Mouse (Mus musculus) layer of hippocampus, adult 9-10 months (tissue): Measurements from ENCODE around the gene Rasgrp3.

Experiments used
- DNase-seq: peaks from one replicate; pipeline ENCODE4 v3.0.0; 2022; ENCODE audit warnings: low spot score

Gene Rasgrp3

DNA sequence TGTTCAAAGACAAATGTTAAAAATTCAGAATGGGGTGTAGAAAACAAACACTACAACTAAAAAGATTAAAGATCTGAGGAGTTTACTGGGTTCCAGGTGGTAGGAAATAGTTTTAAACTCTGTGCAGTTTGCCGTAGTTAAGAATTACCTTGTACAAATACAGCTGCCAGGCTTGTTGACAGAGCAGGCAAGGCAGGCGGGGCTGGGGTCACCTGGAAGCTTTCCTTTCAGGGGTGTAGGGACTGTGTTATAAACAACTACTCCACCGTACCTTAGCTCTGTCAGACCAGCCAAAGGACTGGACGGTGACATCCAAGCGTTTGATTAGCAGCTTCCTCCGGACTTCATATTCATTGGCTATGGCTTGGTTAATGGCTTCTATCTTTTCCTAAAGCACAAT, 103.4 kb downstream of the Rasgrp3 start:
- no peak for DNase-seq

DNA sequence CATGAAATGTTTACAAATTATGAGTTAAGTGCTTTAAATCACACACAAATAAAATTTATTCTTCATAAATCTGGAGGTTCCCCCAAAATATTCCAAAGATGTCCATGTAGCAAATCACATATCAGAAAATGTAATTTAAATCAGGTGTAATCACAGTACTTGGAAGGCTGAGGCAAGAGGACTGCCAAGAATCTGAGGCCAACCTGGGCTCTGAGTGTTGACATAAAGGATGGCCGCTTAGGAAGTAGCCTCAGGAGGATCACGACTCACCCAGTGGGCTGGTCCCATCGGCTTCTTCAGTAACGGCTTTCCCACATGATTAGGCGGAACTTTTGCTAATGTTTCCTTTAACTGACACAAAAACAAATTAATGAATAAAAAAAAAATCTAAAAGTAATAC, 104.1 kb downstream of the Rasgrp3 start:
- no peak for DNase-seq

DNA sequence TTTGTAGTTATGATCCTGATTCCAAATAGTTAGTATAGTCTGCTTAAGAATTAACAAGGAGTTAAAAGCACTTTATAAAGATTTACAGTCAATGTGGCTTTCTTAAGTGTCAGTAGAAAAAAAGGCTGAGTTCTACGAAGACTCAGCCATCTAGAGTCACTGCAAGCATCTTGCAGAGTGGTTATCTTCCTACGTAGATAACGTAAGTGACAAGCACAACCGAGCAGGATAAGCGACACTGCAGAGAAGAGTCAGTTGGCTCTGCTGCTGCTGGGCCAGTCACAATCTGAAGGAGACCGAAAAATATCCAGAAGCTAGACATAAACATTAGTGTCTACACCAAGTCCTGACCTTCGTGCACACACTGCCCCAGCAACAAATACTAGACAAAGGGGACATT, 107.7 kb downstream of the Rasgrp3 start:
- no peak for DNase-seq

DNA sequence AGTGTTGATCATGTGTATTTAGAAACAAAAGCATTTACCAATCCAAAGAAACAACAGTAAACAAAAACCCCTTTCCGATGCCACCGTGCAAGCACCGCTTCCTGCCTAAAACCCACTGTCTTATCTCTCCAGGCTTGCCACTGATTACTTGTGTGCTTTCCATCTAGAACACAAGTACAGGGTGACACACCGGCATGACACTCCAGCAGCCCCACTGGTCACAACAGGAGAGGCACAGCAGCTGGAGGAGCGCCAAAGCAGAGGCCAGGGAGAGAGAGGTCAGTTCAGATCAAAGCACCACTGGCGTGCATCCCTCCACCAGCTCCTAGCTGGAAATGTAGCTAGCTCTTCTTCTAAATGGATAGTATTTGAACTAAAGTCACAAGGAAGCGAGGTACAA, 108.6 kb downstream of the Rasgrp3 start:
- no peak for DNase-seq

DNA sequence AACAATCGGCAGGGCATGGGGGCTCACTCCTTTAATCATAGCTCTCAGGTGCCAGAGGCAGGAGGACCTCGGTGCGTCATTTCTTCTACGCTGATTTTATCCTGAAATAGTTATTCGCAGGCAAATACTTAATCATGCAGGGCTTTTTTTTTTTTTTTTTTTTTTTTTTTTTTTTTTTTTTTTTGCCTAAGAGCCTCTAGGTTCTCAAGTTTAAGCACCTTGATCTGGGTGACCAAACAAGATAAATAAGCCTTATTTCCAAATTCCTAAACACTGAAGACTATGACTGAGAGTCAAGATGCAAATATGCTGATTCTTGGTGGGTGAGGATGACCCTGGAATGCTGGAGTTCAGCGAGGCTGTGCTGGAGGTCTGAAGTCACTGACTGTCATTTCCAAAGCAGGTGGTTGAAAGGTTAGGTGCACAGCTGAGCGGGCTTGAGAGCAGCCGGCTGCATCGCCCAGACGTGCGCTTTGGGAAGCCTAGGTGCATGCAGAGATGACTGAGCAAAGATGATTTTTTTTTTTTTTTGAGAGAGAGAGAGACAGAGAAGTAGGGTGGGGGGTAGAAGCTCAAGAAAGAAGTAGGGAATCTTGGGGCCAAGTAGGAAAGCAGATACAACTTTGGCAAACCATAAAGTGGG, 115.2 kb downstream of the Rasgrp3 start:
- DNase-seq = no peak

DNA sequence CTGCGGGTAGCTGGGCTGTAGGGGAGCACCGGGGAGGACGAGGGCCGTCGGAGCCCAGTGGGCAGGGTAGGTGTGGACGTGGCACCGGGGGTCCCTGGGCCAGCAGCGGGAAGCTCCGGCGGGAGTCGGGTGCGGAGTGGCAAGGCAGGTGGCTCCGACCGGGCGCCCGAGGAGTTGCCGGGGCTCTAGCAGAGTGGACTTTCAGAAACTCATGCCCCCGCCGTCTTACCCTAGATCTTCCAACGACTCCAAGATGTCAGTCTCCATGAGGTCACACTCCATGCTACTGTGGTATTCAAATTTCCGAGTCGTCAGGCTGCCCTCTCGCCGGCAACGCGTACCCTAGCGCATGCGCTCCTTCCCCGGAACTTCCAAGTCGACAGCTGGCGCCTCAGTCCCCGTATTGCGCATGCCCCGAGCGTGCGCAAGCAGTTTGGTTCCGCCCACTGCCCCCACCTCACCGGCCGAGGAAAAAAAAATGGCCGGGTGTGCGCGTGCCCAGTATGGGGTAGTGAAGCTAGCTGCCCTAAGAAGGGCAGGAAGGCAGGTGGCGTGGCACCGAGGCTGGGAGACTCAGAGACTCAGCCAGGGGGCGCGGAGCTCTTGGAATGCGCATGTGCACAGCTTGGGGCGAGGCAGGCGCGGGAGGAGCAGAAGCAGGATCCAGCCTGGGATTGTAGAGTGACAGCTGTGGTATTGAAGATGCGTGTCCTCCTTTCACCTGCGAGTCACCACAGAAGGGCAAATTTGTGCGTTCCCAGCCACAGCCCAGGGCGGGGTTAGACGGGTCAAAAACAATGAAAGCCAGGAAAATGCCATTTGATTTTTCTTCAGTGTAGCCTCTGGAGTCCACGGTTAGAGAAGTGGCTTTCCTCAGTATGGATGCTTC, 116.1 kb downstream of the Rasgrp3 start, which contains the start of gene Fam98a:
Gene Fam98a, minus strand, starts transcription at position 435 of the 889 bp plus-strand sequence.
- peak; percentile 91 for DNase-seq

DNA sequence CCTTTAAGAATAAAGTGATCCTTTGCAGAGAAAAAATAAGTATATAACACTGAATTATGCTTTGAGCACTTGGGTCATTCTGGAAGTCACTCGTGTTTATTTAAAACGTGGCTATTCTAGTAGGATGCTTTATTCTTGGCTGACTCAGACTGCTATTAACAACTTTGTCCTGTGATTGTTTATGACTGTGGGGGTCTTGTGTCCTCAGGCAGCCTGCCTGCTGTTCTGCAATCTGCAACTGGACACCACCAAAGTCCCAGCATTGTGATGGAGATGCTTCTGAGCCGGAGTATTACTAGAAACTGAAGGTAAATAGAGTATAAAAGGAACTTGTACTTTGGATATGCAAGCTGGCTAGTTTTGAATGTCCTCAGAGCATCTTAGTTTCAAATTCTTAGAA, 121.3 kb downstream of the Rasgrp3 start:
- DNase-seq = no peak

DNA sequence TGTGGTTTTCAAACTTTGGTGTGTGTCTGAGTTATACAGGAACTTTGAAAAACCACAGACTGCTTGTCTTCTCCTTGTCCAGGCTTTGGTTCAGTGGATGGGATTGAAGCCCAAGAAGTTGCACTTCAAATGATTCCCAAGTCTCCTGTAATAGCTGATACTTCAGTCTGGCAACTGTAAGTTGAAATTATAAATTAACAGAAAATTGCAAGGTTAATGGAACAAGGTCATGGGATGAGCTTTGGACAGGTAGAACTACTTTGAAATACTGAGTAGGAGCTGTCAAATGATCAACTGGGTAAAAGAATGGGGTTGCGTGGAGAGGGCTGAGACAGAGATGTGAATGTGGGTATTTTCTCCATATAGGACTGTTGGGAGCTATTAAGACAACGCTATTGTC, 122.3 kb downstream of the Rasgrp3 start:
- DNase-seq = no peak

DNA sequence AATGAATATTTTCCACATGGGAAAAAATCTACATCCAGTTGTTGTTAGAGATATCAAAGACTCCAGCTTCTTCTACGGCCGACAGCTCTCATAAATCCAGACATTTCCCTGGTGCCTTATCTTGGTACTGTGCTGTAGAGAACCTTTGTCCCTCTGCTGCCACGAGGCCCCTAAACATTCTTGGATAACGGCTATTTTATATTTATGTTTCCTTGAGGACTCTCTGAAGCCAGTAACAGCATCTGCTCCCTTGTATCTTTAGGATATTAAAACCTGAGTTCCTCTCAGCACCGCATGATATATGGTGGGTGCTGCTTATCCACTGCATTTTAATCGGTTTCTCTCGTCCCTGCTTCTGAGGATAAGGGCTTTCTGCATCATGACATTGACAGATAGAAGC, 139.9 kb downstream of the Rasgrp3 start:
- DNase-seq = no peak
